ENCODE assay signal across 8 mouse cellular contexts in the genomic region with DNA sequence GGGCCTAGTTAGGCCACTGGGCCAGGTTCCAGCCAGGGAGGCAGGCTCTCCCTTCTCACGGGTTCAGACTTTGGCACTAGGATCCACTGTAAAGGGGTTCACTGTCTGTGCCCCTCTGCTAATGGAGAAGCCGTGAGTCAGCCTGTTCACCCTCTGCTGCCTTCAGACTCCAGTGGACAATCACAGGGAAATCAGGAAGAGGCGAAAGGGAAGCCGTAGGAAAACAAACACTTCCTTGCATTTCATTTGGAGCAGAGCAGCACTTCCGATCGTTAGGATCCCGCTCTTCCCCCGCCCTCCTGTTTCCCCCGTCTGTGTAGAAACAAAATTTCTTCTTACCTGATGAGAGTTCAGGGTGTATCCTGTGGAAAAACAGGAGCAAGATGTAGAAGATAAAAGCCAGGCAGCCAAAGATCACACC. TPM values are rescaled to one million over a fixed set of nuclear protein-coding genes. Genes with fewer than 3 reads are reported as not detected.
DNase-seq lines count a peak whose midpoint lies in the region; ATAC-seq and TF ChIP-seq lines count a peak whose summit lies in the region.

No protein-coding gene starts in this region.

- peak; percentile 24 for DNase-seq in gastrocnemius, postnatal 14 days
- no peak for DNase-seq in gastrocnemius, postnatal 36 days
- DNase-seq in fat pad, adult 2 months (ENCODE audit: extremely low read depth, low read depth, low spot score), result peak; percentile 30
- no peak for DNase-seq in B cell, adult 2 months

- no peak for TF ChIP-seq CTCF in intestine, postnatal 0 days (IDR thresholded peaks at IDR 0.05; ENCODE audit: low read depth)

- H3K4me3 ChIP-seq in intestine, postnatal 0 days (ENCODE audit: low read depth, low read length), result no peak overlapping the region
- no peak overlapping the region for H3K4me3 ChIP-seq in lung, embryonic 15.5 days
- no peak overlapping the region for H3K4me3 ChIP-seq in midbrain, embryonic 13.5 days (replicated peaks)

- H3K9ac ChIP-seq in intestine, postnatal 0 days (ENCODE audit: low read depth, low read length), result no peak overlapping the region
- no peak overlapping the region for H3K9ac ChIP-seq in lung, embryonic 15.5 days
- no peak overlapping the region for H3K9ac ChIP-seq in midbrain, embryonic 13.5 days (replicated peaks)

- H3K27ac ChIP-seq in intestine, postnatal 0 days (ENCODE audit: low read depth, low read length), result no peak overlapping the region; the same call in 1 of the 2 replicates
- H3K27ac ChIP-seq in lung, embryonic 15.5 days, result peak overlapping the region; percentile 74
- no peak overlapping the region for H3K27ac ChIP-seq in midbrain, embryonic 13.5 days

- peaks cover 4% of the 10 kb centered on the region; the same call in 1 of the 2 replicates for H3K36me3 ChIP-seq in intestine, postnatal 0 days (ENCODE audit: control insufficient read depth, insufficient read depth)
- H3K36me3 ChIP-seq in lung, embryonic 15.5 days, result no peaks in the 10 kb centered on the region; the same call in 1 of the 2 replicates
- H3K36me3 ChIP-seq in midbrain, embryonic 13.5 days, result peaks cover 8% of the 10 kb centered on the region

- no peaks in the 10 kb centered on the region for H3K4me1 ChIP-seq in intestine, postnatal 0 days (replicated peaks; ENCODE audit: control insufficient read depth, insufficient read depth, low read length)
- peaks cover 12% of the 10 kb centered on the region; the same call in 1 of the 2 replicates for H3K4me1 ChIP-seq in lung, embryonic 15.5 days
- H3K4me1 ChIP-seq in midbrain, embryonic 13.5 days (replicated peaks), result no peaks in the 10 kb centered on the region

- 58% methylated on average over 9 of the region's 9 CpGs for WGBS in intestine, postnatal 0 days
- WGBS in lung, embryonic 15.5 days, result 43% methylated on average over 9 of the region's 9 CpGs
- WGBS in midbrain, embryonic 13.5 days, result 73% methylated on average over 9 of the region's 9 CpGs

- no peaks in the 10 kb centered on the region for H3K9me3 ChIP-seq in intestine, postnatal 0 days (ENCODE audit: control insufficient read depth)
- H3K9me3 ChIP-seq in lung, embryonic 15.5 days, result no peaks in the 10 kb centered on the region
- no peaks in the 10 kb centered on the region for H3K9me3 ChIP-seq in midbrain, embryonic 13.5 days

- intact Hi-C loops in gastrocnemius, postnatal 14 days (cut with DNase I; ENCODE audit: low total_unique reads), result no loop called here
- intact Hi-C loops in gastrocnemius, postnatal 36 days (cut with DNase I), result no loop called here

- H3K27me3 ChIP-seq in intestine, postnatal 0 days (replicated peaks; ENCODE audit: control insufficient read depth, insufficient read depth, low read length), result no peaks in the 10 kb centered on the region
- no peaks in the 10 kb centered on the region for H3K27me3 ChIP-seq in lung, embryonic 15.5 days
- H3K27me3 ChIP-seq in midbrain, embryonic 13.5 days, result no peaks in the 10 kb centered on the region

- peak; percentile 35; the same call in 1 of the 2 replicates for ATAC-seq in intestine, postnatal 0 days
- ATAC-seq in lung, embryonic 15.5 days (ENCODE audit: borderline replicate concordance, extremely low read depth, low FRiP score, low TSS enrichment), result peak; percentile 75
- ATAC-seq in erythroid progenitor cell, adult 5-6 weeks (replicated peaks; ENCODE audit: low FRiP score, poor library complexity, severe bottlenecking), result no peak
- ATAC-seq in midbrain, embryonic 13.5 days, result no peak

- no peak overlapping the region for H3K4me2 ChIP-seq in intestine, postnatal 0 days (replicated peaks; ENCODE audit: low read depth)
- no peak overlapping the region for H3K4me2 ChIP-seq in lung, embryonic 15.5 days
- H3K4me2 ChIP-seq in midbrain, embryonic 13.5 days (replicated peaks), result no peak overlapping the region

RNA-seq across cellular contexts. Expression of a gene that starts 27.7 kb away (rescaled TPM):
- 1 to 10 TPM; 2.0 to 2.2 TPM for total RNA-seq in gastrocnemius, postnatal 14 days (2021)
- 1 to 10 TPM; 3.7 to 3.9 TPM for total RNA-seq in gastrocnemius, postnatal 36 days (2021)
- 6.1 and 7.0 TPM in 2 replicates for polyA plus RNA-seq in intestine, postnatal 0 days (2015; fragmentation: Nextera tagmentation; extraction: Ambion mirVana)
- 15.0 and 16.3 TPM in 2 replicates for polyA plus RNA-seq in lung, embryonic 15.5 days (2015; fragmentation: Nextera tagmentation; extraction: Ambion mirVana)
- 0.72 TPM in 1 of 2 replicates, not detected in the other for total RNA-seq in erythroid progenitor cell, adult 5-6 weeks (2015; ENCODE audit: low replicate concordance)
- 0.15 and 5.4 TPM in 2 replicates for total RNA-seq in erythroid progenitor cell, adult 5-6 weeks (2017; ENCODE audit: low replicate concordance)
- 7.3 and 8.0 TPM in 2 replicates for polyA plus RNA-seq in midbrain, embryonic 13.5 days (2015; fragmentation: Nextera tagmentation; extraction: Ambion mirVana)

RNA-seq across cellular contexts. Expression of a gene that starts 32.8 kb away (rescaled TPM):
- 10 to 100 TPM; 65.1 to 65.8 TPM for total RNA-seq in gastrocnemius, postnatal 14 days (2021)
- total RNA-seq in gastrocnemius, postnatal 36 days (2021), result 10 to 100 TPM; 60.7 to 64.9 TPM
- polyA plus RNA-seq in intestine, postnatal 0 days (2015; fragmentation: Nextera tagmentation; extraction: Ambion mirVana), result 16.4 and 19.6 TPM in 2 replicates
- polyA plus RNA-seq in lung, embryonic 15.5 days (2015; fragmentation: Nextera tagmentation; extraction: Ambion mirVana), result 24.2 and 28.6 TPM in 2 replicates
- 143 and 156 TPM in 2 replicates for total RNA-seq in erythroid progenitor cell, adult 5-6 weeks (2015; ENCODE audit: low replicate concordance)
- total RNA-seq in erythroid progenitor cell, adult 5-6 weeks (2017; ENCODE audit: low replicate concordance), result 66.2 and 68.6 TPM in 2 replicates
- polyA plus RNA-seq in midbrain, embryonic 13.5 days (2015; fragmentation: Nextera tagmentation; extraction: Ambion mirVana), result 10.9 and 12.6 TPM in 2 replicates

Comparison
In these comparisons a context has a peak if more than half of its experiments do, and no peak if none do; other contexts are left out.
1. DNase-seq: peak in gastrocnemius, postnatal 14 days (single experiment) and fat pad, adult 2 months (single experiment); none in gastrocnemius, postnatal 36 days (0 of 2) and B cell, adult 2 months (0 of 2).
2. ATAC-seq: peak in intestine, postnatal 0 days (single experiment) and lung, embryonic 15.5 days (single experiment); none in erythroid progenitor cell, adult 5-6 weeks (single experiment) and midbrain, embryonic 13.5 days (single experiment).